Mouse (Mus musculus) spleen, embryonic (tissue): ENCODE results near the gene Phf20.
"Not testable (repeated sequence)": the region's sequence is repeated elsewhere in the genome, so short reads cannot be mapped to it uniquely, and the experiment has no call there.

Experiments used
- CTCF ChIA-PET: fragments of 350-600 bp; sonication (Branson Sonifier 250); formaldehyde crosslinking; loops from one replicate; lab custom pipeline; 2022; lab: Charles Lee

Phf20 gene

DNA sequence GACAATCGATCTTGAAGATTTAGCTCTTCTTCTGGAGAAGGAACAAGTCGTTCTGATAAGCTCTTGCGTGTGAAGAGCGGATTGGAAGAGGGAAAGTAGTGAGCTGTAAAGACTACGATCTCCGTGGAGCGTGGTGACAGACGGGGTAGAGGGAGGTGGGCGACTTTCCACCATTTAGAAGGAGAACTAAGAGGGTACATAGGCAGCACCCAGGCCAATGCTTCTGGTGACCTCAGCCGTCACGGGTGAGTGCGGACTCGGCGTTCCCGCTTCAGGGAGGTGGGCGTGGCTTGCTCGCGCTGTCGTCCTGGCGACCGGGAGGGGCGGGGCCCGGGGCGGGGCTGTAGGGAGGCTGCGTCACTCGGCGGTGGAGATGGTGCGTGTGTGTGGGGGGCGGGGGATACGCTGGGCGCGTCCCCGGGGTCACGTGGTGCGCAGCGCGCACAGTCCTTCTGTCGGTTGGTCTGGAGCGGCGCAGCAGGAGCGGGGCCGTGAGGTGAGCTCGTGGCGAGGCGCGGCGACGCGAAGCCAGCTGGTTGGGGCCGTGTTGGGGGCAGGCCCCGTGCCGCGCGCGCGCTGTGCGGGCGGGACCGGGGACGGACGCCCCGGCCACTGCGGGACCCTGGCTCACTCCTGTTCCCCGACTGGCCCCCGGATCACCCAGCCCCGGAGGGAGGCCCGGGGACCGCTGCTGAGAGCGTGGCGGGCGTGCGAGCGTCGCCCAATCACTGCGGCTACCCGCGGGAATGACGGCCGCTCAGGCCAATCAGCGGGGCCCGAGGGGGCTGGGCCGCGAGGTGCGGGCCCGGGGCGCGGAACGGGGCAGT lies at the start of gene Phf20:
Gene Phf20, plus strand, starts transcription at position 165 of the 827 bp plus-strand sequence.
- CTCF ChIA-PET = no interaction called here

DNA sequence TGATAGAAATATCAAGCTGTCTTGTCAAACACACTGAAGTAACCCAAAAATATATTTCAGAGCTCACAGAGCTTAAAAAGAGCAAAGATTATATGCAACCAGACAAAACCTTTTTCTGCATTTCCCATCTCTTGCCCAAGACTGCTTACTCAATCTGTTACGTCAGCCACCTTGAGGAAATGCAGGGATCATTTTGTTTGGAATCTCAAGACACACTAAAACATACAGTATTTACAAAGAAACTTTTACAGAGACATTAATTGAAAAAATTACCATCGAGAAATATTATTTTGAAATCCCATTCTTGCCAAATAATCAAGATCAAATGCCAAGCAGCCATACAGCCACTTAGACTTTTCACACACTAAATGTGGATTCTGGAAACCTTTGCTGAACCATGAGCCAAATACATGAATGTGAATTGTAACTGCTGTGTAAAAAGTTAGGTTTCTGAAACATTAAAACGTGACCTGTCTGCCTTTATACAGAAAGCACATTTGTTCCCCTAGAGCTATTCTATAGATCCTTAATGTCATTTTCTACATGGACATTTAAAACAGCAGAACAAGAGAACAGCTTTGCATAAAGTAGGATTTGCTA lies 48.9 kb upstream of the Phf20 start:
- CTCF ChIA-PET = interaction anchor here (1.1 kb wide), 1 partner anchor 37 kb away, joined by 3 read pairs; no protein-coding TSS in a partner anchor

DNA sequence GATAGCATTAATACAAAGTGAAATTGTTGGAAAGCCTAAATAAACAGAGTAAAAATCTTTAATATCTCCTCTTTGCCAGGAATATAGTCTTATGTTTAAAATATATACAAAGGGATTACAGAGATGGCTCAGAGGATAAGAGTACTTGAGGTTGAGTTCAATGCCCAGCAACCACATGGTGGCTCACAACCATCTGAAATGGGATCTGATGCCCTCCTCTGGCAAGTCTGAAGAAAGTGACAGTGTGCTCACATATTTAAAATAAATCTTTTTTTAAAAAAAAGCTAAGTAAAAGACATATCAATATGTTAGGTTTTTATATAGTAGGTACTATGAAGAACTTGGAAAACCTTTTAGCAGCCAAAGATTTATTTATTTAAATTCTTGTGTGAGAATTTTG lies 44.7 kb upstream of the Phf20 start:
- CTCF ChIA-PET = interaction anchor here (0.7 to 1.6 kb wide), 2 partner anchors 13 to 122 kb away, joined by 3 read pairs; no protein-coding TSS in a partner anchor

DNA sequence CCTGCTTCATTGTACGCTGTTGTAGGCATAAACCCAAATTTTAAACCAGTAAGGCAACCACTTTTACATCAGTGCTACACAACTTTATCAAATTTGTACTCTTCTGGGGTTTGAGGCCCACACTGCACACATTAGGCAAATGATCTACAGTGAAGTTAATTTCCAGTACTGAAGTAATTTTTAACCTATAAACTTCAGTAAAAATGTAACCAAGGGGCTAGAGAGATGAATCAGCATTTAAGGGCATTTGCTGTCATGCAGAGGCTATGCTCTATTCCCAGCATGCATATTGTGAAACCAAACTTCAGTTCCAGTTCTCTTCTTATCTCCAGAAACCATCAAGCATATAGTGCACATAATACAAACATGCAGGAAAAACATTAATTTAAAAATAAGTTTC lies 30.8 kb upstream of the Phf20 start:
- CTCF ChIA-PET = interaction anchor here (0.5 to 1.3 kb wide), 4 partner anchors 15 to 262 kb away, joined by 3 to 12 read pairs (median 6); no protein-coding TSS in a partner anchor

DNA sequence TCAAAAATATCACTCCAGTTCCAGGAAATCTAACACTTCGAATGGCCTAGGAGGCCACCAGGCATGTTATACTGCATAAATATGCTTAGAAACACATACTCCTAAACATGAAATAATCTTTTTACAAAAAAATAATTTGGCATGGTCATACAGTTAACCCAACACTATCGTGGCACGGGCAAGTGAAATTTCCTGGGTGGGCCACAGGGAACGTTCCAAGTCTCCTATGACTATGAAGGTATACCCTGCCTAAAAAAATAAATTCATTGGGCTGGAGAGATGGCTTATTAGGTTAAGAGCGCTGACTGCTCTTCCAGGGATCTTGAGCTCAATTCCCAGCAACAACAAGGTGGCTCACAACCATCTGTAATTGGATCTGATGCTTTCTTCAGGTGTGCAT lies 29.7 kb upstream of the Phf20 start:
- CTCF ChIA-PET = interaction anchor here (0.6 kb wide), 1 partner anchor 39 kb away, joined by 13 read pairs; no protein-coding TSS in a partner anchor

DNA sequence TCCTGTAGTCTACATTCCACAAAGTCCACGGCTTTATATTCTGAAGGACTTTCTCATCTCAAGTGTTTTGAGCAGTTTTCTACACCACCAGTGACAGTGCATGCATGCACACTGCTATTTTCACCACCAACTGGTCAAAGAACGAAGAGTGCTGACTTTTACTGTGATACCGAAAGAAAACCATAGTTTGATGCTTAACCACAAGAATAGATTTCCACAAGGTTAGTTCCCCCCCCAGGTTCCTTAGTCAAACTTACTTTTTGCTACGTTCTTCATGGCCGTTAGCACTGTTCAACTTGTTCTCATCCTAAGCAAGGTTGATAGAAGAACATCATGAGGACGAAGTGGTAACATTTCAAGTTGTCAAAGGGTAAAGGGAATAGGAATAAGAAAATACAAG lies 19.2 kb upstream of the Phf20 start:
- CTCF ChIA-PET = interaction anchor here (1.6 kb wide), 1 partner anchor 17 kb away, joined by 3 read pairs; no protein-coding TSS in a partner anchor

DNA sequence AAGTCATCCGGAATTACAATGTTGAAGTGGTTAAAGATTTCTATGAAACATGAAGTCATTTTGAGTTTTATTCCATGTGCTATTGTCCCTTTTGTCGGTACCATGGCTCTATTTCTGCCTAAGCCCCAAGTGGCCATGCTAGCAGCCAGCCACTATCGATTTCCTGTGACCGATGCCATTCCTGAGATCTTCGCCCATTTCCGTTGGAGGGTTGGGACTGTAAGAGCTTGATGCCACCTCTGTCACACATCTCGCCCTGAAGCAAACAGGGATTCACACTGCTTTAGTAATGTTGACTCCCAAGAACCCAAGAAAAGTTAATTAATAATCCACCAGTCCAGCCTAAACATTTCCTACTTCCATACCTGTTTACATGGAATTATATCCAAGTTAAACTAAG lies 18.6 kb upstream of the Phf20 start:
- CTCF ChIA-PET = no interaction called here

DNA sequence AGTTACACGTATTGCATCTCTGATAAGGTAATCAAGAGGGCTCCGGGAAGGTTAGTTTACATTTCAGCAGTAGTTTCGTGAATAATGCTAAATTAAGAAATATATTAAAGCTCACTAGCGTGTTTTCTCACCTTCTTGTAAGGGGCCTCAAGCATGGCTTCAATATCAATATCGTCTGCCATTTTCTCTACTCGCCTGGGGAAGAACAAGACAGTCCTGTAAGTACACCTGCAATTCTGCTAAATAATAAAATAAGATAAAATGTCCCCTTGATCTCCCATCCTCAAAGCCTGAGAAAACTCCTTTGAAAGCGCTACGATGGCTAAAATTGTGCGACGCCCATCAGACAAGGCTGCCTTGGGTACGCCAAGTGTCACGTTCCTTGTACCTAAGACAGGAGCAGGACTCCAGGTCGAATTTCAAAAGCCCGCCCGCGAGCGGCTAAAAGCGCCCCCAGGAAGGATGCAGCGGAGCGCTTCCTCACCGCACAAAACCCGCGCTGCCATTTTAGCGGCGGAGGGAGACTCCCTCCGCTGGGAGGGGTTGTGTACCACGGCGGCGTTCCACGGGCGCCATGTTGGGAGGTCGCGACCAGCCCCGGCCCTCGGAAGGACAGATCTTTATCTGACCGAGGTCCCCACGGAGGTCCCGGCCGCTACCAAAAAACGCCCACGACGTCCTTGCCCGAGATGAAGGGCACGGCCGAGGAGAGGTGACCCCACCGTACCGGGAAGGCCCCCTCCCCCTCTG lies 17.0 kb upstream of the Phf20 start:
- CTCF ChIA-PET = interaction anchor here (0.6 kb wide), 1 partner anchor 683 kb away, joined by 6 read pairs; no protein-coding TSS in a partner anchor

DNA sequence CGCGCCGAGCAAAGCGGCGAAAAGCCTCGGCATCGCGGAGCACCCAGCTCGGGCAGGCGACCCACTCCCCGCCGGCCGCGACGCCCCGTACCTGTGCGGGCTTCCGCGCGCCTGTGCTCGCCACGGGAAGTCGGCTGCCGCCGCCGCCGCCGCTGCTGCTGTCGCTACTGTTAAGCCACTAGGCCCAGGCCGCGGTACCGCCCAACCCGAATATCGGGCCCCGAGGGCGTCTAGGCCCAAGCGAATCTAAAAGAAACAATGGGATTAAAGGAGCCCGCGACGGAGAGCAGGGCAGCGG lies 16.5 kb upstream of the Phf20 start:
- CTCF ChIA-PET = interaction anchor here (1.0 kb wide), 1 partner anchor 76 kb away, joined by 8 read pairs; no protein-coding TSS in a partner anchor

DNA sequence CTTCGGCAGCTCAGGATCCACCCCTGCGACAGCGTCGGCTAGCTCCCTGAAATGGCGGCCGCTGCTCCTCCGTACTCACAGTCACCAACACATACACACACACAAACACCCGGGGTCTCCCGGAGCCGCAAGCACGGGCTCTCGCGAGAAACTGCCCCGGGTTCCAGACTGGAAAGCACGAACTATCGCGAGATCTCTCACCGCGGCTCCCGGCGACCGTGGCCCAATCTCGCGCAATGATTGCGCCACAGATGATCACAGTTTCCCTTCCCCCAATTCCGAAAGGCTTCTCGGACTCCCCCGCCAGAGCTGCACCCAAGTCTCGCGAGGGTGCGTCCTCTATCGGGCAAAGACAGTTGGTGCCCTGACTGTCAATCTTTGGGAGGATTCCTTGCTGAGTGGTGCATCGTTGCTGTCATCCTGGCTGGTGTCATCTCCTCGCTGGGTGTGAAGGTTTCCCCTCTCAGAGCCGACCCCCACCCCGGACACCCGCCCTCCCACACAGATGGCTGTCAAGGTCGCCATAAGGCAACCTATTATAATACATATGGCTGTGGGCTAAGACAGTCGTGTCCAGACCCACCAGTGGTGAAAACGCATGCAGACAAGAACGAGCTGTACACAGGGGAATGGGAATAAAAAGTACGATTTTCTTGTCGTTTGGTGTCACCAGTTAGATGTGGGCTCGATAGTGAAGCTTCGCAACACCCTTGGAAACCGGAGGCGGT lies 16.0 kb upstream of the Phf20 start, which contains the start of gene Rbm39:
Gene Rbm39, minus strand, starts transcription at position 145 of the 728 bp plus-strand sequence.
- CTCF ChIA-PET = interaction anchor here (1.0 to 1.4 kb wide), 2 partner anchors 10 to 76 kb away, joined by 8 read pairs; no protein-coding TSS in a partner anchor

DNA sequence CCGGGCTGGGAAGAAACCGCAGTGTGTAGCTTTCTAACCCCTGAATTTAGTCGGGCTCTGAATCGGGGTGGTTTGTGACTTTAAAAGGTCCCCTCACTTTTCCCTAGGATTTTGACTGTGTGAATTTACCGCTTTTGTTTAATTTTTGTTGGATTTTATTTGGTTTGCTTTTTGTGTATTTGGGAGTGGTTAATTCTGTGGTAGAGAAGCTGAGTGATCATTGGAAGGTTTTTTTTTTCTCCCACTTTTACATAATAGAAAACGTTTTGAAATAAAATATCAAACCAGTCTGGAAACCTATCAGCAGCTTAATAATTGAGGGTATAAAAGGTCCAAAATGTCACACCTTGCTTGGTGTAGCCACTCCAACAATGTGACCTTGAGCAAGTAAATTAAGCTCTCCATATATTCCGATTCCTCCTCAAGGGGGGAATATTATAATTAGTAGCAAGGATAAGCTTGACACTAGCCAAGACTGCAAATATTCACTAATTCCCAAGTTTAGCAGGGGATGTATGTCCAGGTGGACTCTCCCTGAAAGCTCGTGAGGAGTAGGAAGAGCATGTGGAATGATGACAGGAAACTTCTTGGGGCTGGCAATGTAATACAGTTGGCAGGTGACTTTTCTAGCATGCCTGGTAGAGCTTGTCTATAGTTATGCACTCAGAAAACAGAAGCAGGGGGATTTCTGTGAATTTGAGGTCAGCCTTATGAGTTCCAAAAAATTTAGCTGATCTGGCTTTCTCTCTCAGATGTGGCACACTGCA lies 15.3 kb upstream of the Phf20 start:
- CTCF ChIA-PET = interaction anchor here (0.5 to 1.4 kb wide), 4 partner anchors 9 to 96 kb away, joined by 3 to 8 read pairs (median 7); no protein-coding TSS in a partner anchor

DNA sequence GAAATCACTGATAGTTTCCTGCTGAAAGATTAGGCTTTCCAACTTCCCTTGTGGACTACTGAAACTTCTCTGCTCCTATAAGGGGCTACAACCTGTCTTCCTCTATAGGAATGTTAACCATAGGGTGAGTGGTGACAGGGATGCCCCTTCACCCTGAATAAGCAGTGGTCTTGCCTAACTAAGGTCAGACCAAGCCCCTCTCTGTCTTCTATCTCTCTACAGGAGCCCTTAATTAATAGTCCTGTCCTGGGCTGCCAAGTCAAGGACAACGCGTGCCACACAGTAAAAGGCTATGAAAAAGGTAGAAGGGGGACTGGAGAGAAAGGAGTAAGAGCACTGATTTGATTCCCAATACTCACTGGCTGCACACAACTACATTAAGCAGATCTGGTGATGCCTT lies 14.7 kb upstream of the Phf20 start:
- CTCF ChIA-PET = interaction anchor here (0.5 to 1.4 kb wide), 2 partner anchors 9 to 96 kb away, joined by 6 to 8 read pairs; no protein-coding TSS in a partner anchor

DNA sequence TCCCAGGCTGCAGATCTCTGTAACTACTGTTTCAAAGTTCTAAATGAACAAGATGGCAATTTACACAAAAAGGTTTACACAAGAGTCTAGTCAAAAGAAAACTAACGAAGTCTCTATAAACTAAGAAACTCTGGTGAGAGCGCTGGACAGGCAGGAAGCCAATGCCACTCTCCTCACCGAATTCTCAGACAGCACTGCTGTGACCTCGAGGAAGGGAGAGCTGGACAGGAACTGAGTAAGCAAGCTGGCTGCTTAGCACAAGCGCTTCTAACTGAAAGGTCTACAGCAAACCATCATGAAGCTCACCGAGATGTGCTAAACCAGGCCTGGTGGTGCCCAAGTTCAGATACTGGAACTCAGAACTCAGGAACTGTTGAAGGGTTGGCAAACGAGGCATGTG lies 7.0 kb upstream of the Phf20 start:
- CTCF ChIA-PET = not testable (repeated sequence)

DNA sequence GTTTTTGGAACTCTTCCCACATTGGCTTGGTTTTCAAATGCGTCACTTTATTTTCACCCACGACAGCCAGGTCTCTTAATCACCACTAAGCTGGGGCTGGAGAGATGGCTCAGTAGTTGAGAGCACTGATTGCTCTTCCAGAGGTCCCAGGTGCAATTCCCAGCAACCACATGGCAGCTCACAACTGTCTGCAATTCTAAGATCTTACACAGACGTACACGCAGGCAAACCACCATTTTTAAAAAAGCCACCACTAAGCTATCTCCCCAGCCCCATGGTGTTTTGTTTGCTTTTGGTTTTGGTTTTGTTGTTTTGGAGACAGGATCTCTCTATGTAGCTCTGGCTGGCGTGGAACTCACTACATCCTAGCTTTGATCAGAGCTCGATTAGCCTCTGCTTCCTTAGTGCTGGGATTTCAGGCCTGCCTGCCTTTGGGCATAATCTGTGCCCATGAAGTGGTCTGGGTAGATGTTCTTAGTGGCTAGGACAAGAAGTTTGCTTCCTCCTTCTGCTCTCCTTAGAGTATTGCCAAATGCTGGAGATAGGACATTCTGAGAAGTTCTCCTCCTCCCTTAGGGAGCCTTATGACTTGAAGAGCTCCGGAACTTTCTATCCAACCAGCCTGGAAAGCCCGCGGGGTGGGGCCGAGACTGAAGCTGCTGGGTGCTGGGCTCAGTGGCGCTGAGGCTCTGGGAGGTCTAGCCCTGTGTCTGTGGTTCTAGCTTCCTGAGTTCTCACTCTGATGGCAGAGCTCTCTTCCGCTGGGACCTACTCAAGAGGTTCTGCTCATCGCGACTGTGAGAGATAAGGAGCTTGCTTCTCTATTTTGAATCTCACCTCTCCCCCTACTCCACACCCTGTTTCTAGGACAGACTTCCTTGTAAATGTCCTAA lies 6.0 kb upstream of the Phf20 start:
- CTCF ChIA-PET = interaction anchor here (0.5 to 1.9 kb wide), 3 partner anchors 9 to 26 kb away, joined by 4 to 10 read pairs (median 8); no protein-coding TSS in a partner anchor

DNA sequence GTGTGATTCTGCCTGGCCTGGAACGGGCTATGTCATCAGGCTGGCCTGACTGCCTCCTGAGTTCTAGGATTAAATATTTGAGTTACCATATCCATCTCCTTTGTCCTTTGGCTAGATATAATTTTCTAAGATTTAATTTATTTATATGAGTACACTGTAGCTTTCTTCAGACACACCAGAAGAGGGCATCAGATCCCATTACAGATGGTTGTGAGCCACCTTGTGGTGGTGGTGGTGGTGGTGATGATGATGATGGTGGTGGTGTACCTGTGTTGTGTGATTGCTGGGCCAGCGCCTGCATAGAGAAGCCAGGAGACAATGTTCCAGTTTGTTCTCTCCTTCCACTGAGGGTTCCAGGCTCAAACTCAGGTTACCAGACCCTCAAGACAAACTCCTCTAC lies 4.7 kb upstream of the Phf20 start:
- CTCF ChIA-PET = interaction anchor here (1.9 kb wide), 1 partner anchor 11 kb away, joined by 8 read pairs; no protein-coding TSS in a partner anchor

DNA sequence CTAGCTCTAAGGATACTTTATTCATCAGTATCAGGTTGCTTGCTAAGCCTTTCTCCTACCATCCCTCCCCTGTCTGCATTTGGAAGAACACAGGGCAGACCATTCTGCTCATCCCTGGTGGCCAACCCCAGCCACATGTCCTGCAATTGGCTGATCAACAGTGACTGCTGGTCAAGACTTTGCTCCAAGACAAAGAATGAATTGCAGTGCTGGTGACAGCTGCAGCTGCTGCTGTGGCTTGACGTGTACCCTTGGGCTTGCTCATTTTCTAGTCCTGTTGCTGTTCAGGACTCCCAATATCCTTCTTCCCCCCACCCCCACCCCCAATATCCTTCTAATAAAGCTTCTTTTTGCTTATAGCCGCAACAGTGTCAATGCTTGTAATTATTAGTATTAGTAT lies 4.2 kb upstream of the Phf20 start:
- CTCF ChIA-PET = interaction anchor here (0.6 kb wide), 1 partner anchor 61 kb away, joined by 6 read pairs; no protein-coding TSS in a partner anchor

DNA sequence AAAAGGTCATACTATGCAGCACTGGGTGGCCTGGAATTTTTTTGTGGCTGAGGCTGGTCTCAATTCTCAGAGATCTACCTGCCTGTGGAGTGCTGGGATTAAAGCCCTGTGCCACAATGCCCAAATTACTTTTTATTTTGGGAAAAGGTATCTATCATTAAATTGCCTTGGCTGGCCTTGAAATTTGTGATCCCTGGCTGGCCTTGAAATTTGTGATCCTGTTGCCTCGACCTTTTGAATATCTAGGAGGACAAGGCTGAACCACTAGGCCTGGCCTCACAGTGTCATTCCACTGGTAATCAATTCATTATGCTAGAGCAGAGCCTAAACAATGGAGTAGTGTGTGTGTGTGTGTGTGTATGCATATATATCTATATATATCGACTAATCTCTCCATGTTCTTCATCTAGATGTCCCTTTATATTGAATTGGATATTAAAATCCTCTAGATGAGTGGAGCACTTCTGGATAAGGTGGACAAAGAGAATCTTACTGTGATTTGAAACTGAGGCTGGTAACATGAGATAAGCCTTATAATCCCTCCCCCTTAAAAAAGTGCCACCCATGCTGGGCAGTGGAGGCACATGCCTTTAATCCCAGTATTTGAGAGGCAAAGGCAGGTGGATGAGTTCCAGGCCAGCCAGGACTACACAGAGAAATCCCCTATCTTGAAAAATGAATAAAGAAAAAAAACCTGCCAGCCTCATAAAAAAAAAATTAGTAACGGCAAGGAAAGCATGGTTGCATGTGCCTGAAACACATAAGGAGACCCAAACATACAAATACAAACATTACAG lies 3.0 kb upstream of the Phf20 start:
- CTCF ChIA-PET = interaction anchor here (1.4 kb wide), 1 partner anchor 17 kb away, joined by 3 read pairs; no protein-coding TSS in a partner anchor

DNA sequence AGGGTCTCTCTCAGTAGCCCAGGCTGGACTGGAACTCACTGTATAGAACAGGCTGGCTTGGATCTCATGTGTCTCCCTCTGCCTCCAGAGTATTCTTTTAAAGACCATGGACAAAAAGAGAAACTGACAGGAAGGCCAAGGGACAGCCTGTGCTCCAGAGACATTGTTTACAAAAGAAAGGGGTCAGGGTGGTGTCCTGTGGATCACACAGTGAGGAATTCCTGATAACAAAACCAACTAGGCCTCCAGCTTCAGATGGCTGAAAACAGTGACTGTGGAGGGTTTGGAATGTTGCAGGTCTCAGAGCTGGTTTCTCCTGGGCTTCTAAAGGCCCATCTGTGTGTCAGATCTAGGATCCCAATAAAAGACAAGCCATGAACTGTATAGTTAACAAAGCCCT lies 1.7 kb upstream of the Phf20 start:
- CTCF ChIA-PET = interaction anchor here (1.4 kb wide), 1 partner anchor 18 kb away, joined by 3 read pairs; no protein-coding TSS in a partner anchor
